Mouse (Mus musculus) embryonic stem cell, embryonic (primary cell): ENCODE data around the gene Cacna1c.

Source experiments
- CTCF ChIA-PET, 4 experiments: fragments of 300-600 bp in 2 of 4; fragments of 350-600 bp in 2 of 4; sonication (Branson Sonifier 250); formaldehyde crosslinking; loops; one replicate each; lab custom pipeline; 2022; ENCODE audit warnings: inconsistent platforms in 2 of 4; lab: Charles Lee
- POLR2A ChIA-PET, 4 experiments: fragments of 300-600 bp in 2 of 4; fragments of 350-600 bp in 2 of 4; sonication (Branson Sonifier 250); formaldehyde crosslinking; loops; one replicate each; lab custom pipeline; 2022; ENCODE audit warnings: antibody characterized with exemption in 4 of 4, inconsistent platforms in 1 of 4; lab: Charles Lee

Gene Cacna1c

DNA sequence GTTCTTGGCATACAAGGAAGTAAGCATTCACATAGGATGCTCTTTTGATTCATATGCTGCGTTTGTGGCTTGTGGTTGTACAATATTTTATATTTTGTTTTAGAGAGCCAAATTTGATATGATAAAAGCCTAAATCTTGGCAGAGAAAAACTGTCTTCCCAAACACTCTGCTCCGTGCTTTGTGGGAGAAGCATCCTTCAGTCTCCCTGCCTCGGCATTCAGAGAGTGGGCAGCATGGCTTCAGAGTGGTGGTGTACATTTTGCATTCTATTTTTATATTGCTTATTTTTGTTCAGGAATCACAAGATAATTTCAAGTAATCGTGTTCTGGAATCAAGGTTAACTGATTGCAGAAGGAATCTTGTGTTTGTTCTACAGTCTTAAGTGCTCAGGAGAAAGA is 4.7 kb downstream of the Cacna1c start:
- ChIA-PET CTCF (no interaction called here), POLR2A (interaction anchor here in 1 of 4 experiments (1.0 kb wide), 1 partner anchor 8 kb away, joined by 3 read pairs; no protein-coding TSS in a partner anchor)

DNA sequence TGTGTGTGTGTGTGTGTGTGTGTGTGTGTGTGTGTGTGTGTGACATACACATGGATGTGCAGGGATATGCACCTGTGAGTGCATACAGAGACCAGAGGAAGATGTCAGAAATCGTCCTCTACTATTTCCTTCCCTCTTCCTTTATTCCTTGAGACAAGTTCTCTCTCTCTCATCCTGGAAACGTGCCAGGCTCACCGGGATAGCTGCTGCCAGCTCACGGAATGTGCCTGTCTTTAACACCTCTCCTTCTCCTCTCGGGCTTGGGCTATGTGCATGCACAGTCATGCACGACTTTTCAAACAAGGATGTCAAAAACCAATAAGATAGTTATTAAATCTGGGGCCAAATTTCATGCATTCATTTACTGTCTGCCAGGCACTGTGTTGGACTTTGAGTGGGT is 8.6 kb downstream of the Cacna1c start:
- POLR2A ChIA-PET = interaction anchor here in 1 of 4 experiments (1.9 kb wide), 1 partner anchor 9 kb away, joined by 4 read pairs; the partner anchor contains the start of gene Cacna1c
- CTCF ChIA-PET = interaction anchor here in 1 of 4 experiments (1.5 kb wide), 1 partner anchor 540 kb away, joined by 4 read pairs; no protein-coding TSS in a partner anchor

DNA sequence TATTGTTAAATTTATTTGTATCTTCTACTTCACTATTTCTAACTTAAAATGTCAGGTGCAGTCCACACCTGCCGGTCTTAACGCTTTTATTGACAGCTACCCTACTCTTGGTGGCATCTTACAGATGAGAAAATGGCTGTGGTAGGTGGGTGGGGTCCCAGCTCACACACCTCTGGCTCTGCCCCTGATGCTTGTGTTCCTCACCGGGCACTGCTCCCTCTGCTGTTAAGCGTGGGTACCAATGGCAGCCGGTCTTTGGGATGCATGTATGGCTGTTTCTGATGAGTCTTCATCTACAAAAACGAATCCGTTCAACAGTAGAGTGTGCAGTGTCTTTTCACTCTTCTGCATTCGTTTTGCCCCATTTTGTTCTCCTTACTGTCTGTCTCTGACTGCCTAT is 9.6 kb downstream of the Cacna1c start:
- ChIA-PET CTCF (interaction anchor here in 3 of 4 experiments (0.6 to 1.7 kb wide), 4 partner anchors 11 to 1105 kb away, joined by 3 to 9 read pairs (median 4); partner anchors contain the start of gene Dcp1b (in 1 of the 3)), POLR2A (interaction anchor here in 1 of 4 experiments (0.7 to 1.9 kb wide), 2 partner anchors 10 to 714 kb away, joined by 3 to 4 read pairs; partner anchors contain the start of gene Cacna1c)

DNA sequence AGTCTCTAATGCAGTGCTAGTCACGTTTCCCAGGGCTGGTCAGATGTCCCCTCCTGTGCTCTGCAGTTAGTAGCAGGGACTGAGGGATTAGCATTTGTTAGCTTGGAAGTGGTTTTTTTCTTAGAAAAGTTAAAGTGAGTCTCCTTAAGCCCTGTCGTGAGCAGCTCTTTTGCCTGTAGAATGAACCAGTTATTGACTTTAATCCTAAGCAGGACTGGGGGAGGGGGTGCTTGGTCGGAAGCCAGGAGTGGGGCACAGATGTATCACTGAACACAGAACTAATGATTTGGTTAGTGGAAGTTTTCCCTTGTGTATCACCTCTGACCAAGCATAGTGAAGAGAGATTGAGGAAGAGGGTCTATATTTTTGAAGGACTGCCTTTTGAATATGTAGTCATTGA is 12.4 kb downstream of the Cacna1c start:
- CTCF ChIA-PET = no interaction called here
- POLR2A ChIA-PET = interaction anchor here in 1 of 4 experiments (0.8 to 2.5 kb wide), 4 partner anchors 9 to 15 kb away, joined by 3 to 9 read pairs (median 4); partner anchors contain the start of genes Cacna1c and Dcp1b

DNA sequence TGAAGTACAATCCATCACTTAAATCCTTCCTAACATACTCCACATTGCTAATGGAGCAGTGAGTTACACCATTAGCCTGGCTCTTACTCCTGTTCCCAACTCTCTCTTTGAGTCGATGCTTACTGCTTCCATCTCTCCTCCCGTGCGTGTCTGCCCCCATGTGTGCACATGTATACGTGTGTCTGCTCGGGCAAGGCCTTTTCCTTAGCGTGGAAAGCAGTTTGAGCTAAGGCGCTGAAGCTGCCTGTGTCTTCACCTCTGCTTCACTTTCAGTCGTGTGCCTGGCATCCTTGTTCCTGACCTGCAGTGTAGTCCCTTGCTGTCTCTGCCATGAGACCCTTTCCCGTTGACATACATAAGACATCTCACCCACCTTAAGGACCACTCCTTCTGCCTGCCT is 14.0 kb downstream of the Cacna1c start:
- ChIA-PET CTCF (no interaction called here), POLR2A (interaction anchor here in 1 of 4 experiments (2.5 kb wide), 1 partner anchor 11 kb away, joined by 9 read pairs; no protein-coding TSS in a partner anchor)

DNA sequence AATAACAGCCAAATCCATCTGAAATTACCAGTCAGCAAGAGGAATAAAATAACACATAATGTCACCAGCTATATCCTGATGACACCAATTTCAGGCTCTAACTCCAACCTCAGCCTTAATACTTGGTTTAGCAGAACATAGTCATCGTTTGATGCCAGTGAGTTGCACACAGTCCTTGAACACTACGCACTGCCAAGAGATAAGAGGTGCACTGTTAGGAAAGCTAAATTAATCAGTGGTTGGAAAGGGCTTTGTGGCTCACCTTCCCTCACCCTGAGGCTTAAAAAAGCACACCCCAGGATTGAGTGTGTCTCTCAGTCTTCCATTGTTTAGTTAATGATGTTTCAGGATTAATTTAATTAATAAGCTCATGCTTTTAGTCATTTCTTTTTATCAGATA is 16.0 kb downstream of the Cacna1c start:
- POLR2A ChIA-PET = interaction anchor here in 1 of 4 experiments (1.4 kb wide), 2 partner anchors 16 to 38 kb away, joined by 4 to 5 read pairs; partner anchors contain the start of gene Cacna1c
- CTCF ChIA-PET = interaction anchor here in 1 of 4 experiments (0.6 kb wide), 1 partner anchor 11 kb away, joined by 3 read pairs; no protein-coding TSS in a partner anchor

DNA sequence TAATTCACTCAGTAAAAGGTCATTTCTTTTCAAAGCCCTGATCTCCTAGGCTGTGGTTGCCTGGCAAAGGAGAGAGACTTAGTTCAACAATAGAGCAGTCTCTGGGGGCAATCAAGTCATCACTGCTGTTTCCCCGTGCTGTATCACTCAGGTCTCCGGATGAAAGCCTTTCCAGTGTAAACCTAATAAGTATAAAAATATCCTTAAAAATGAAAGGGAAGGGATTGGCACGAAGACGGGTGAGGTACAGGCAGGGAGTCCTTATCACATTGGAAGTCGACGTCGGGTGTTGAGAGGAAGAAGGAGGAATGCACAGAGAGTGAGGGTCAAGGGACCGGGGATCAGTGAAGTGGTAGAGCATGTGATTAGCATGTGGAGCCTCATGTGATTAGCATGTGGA is 19.1 kb downstream of the Cacna1c start:
- CTCF ChIA-PET = no interaction called here
- POLR2A ChIA-PET = no interaction called here

DNA sequence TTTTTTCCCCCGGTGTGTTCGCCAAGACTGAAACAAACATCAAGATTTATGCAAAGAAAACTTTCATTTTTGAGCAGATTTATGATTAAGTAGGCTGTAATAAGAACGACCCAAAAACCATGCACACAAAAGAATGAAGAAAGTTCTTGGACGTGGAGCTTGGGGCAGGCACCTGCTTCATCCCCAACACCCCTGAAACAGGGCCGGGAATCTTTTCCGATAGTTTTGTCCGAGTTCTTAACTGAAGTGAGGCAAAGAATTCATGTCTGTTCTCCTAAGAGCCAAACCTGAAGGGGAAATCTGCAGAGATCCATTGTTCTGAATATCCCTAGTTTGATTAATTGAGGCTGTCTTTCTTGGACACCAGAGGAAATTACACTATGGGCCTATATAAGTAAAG is 20.1 kb downstream of the Cacna1c start:
- POLR2A ChIA-PET = interaction anchor here in 2 of 4 experiments (1.2 to 1.7 kb wide), 2 partner anchors 18 to 23 kb away, joined by 4 to 7 read pairs; no protein-coding TSS in a partner anchor
- CTCF ChIA-PET = interaction anchor here in 1 of 4 experiments (1.5 kb wide), 1 partner anchor 10 kb away, joined by 4 read pairs; no protein-coding TSS in a partner anchor

DNA sequence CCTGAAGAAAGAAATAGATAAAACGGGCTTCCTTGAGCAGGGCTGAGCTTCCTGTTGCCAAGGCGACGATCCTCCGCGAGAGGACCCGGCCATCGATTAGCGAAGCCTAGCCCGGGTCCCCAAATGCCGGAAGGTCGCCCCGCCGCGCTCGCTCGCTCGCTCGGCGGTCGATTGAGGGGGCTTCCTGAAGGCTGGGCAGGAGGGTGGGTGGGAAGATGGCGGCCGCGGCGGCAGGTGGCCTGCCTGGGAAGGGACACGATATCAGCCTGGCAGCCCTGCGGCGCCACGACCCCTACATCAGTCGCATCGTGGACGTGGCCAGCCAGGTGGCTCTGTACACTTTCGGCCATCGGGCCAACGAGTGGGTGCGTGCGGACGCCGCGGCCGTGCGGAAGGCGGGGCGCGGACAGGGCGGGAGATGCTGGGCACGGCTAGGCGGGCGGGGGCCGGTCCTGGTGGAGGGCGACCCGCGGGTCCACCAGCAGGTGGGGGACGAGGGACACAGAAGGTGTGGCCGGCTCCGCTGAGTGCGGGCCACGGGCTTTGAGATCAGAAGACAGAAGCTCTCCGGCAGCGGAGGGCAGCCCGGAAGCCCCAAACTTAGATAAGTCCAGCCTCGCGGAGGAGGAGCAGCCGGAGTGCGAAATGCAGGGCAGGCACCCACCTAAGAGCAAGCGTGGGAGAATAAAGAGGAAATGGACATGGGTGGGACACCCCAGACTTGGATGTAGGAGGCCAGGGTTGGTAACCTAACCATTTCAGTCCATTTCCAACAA is 21.0 kb downstream of the Cacna1c start, which contains the start of gene Dcp1b:
Gene Dcp1b (plus strand): TSS at position 176 of the 776 bp plus-strand sequence.
- ChIA-PET POLR2A (interaction anchor here (0.7 to 1.7 kb wide), 18 partner anchors 9 to 870 kb away, joined by 3 to 7 read pairs (median 3); no protein-coding TSS in a partner anchor), CTCF (interaction anchor here (0.5 to 1.5 kb wide), 8 partner anchors 11 to 581 kb away, joined by 3 to 5 read pairs (median 4); no protein-coding TSS in a partner anchor)

DNA sequence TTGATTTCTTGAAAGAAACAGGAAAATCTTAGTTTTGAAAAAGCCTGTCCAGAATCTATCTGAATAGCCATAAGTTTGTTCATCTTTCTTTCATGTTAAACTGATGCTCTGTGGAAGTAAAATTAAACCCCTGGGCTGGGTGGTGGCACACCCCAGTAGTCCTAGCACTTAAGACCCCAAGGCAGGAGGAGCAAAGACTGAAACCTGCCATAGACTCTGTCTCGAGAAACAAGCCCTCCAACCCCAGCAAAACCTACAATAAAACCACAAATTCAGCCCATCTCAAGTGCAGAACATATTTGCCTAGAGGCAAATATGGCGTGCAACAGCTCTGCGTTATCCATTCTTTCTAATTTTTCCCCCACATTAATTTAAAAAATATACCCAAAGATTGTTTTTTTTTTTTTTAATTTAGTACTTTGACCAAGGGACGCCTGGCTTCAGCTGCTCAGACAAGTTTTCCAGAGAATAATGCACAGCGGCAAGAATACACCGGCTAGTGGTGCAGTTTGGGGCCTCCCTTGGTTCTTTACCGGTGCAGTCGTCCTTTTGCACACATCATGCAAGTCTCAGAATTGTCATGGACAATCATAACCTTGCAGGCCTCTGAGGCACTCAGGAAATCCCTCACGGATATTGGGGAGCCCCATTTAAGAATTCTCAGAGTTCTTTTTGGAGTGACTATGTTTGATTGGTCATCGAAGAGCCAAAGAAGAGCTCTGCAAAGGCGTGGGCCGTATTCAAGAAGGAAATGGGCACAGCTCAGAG is 21.7 kb downstream of the Cacna1c start:
- ChIA-PET CTCF (interaction anchor here (0.5 to 1.5 kb wide), 8 partner anchors 11 to 581 kb away, joined by 3 to 5 read pairs (median 4); no protein-coding TSS in a partner anchor), POLR2A (interaction anchor here (0.7 to 1.7 kb wide), 20 partner anchors 9 to 869 kb away, joined by 3 to 7 read pairs (median 3); no protein-coding TSS in a partner anchor)

DNA sequence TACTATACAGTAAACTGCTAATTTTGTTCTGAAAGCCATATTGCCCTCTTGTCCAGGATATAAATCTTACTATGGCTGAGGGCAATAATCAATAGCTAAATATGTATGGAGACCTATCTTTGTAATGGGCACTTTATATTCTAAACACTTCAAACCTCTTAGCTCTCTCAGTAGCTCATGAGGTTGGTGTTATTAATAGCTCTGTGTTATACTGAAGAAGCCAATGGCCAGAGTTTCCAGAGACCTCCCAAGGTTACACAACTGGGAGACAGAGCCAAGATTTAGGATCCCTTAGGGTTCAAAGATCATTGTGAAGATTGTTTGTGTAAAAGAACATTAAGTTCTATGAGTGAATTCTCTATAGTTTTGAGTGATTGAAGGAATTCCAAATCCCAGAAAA is 30.5 kb downstream of the Cacna1c start:
- CTCF ChIA-PET = no interaction called here
- POLR2A ChIA-PET = interaction anchor here in 1 of 4 experiments (0.5 kb wide), 1 partner anchor 229 kb away, joined by 4 read pairs; no protein-coding TSS in a partner anchor

DNA sequence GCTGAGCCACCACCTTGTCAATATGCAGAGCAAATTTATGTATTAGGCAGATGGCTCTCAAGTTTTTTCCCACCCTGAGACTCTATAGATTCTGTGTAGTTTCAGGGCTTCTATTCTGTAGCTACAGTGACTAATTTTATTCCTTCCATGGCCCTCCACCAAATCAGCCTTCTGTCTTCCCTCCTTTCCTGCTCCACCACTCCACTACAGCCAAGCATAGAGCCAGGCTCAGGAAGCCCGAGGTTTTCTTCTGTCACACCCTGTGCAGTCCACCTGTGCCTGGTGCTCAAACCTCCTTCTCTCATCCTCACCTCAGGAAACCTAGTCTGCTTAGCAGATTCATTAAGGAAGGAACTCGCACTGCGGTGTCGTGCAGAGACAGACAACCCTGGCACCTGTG is 51.1 kb downstream of the Cacna1c start:
- ChIA-PET CTCF (no interaction called here), POLR2A (interaction anchor here in 1 of 4 experiments (1.4 kb wide), 1 partner anchor 203 kb away, joined by 3 read pairs; no protein-coding TSS in a partner anchor)

DNA sequence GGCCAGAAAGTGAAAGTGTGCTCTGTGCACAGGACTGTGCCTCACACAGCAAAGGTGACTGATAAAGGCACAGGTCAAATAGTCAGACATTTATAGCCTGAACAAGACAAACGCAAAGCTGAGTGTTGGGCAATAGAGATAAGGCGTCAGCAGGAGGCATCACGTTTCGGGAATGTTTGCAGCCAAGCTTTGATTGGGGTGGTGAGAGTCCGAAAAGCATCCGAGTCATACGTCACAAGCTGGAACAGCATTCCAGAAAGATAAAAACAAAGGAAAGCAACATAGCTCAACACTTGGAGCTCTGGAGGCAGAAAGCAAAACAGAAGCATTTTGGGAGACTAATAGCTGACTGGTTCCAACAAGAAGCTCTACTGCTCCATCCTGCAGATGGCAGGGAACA is 56.7 kb downstream of the Cacna1c start:
- ChIA-PET POLR2A (no interaction called here), CTCF (interaction anchor here in 2 of 4 experiments (0.6 to 0.8 kb wide), 2 partner anchors 187 to 305 kb away, joined by 4 to 5 read pairs; no protein-coding TSS in a partner anchor)

DNA sequence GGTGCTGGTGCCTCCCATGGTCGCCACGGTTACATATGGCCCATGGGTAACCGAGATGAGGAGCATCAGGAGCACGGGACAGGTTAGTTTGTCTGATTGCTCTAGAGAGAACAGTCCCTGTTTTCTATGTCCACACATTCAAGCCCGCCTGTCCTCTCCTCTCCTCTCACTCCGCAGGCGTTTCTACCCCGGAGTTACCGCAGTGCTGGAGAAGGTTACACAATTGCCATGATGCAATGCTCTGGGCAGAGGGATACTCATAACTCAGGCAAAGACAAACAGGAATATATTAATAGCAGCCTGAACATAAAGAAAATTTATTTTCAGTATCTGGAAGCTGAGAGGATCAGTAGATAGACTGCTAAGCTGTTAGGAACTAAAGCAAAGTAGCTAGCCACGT is 58.5 kb downstream of the Cacna1c start:
- CTCF ChIA-PET = no interaction called here
- POLR2A ChIA-PET = no interaction called here

DNA sequence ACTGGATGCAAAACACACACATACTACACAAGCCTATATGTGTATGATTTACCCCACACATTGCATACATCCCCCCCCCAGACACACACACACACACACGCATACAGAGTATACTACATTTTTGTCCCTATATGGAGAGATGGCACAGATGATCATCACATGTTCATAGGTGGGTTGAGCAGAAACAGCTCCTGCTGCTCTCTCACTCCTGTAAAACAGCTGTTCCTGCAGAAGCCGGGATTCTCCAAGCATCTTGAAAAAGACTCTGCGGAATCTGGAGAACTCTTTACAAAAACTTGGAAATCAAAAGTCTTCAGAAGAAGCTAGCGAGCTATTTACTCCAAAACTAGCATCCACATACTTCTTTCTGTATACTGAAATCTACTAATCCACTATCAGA is 63.4 kb downstream of the Cacna1c start:
- ChIA-PET CTCF (no interaction called here), POLR2A (interaction anchor here in 1 of 4 experiments (0.7 kb wide), 1 partner anchor 20 kb away, joined by 3 read pairs; no protein-coding TSS in a partner anchor)

DNA sequence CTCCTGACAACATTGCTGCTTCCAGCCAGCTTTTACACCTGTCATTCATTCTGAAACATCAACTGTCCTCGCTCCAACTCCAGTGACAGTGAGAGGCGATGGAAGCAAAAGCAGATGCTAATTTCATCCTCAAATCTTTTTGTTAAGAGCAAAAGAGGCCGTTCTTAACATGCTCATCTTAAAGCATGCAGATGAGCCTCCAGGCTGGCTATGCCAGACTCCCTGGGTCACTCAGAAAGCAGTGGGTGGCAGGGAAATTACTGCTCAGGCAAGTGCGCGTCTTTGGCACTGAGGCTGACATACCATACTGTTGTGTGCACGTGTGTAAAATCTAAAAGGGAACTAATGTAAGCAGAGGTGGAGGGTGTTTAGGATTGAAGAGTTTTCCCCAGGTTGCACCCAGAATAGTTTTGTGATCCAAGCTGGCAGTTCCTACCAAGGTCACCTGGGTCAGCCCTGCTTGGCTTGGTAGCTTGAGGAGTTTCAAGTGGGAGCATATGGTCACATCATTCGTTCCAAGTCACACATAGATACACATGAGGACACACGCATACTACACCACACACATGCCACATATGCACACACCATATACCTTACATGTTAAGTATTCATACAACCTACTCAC is 64.0 kb downstream of the Cacna1c start:
- ChIA-PET POLR2A (no interaction called here), CTCF (no interaction called here)

DNA sequence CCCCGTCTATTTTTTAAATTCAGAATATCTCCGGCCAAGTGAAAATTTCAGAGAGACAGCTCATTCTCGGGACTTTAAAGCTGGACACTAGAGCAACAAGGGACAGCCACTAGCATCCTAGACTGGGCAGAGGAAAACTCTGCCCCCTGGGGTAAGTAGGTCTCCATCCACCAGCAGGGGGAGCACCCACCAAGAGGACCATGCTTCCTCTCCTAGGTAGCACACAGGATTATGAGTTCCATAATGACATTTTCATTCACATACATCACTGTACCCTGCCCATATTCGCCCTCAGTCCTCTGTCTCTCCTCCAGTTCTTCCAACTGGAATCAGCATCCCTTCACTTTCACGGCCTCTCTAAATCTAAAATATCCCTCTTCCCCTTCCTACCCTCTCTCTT is 66.6 kb downstream of the Cacna1c start:
- ChIA-PET CTCF (interaction anchor here in 2 of 4 experiments (0.7 to 1.2 kb wide), 2 partner anchors 218 to 219 kb away, joined by 4 read pairs; no protein-coding TSS in a partner anchor), POLR2A (no interaction called here)

DNA sequence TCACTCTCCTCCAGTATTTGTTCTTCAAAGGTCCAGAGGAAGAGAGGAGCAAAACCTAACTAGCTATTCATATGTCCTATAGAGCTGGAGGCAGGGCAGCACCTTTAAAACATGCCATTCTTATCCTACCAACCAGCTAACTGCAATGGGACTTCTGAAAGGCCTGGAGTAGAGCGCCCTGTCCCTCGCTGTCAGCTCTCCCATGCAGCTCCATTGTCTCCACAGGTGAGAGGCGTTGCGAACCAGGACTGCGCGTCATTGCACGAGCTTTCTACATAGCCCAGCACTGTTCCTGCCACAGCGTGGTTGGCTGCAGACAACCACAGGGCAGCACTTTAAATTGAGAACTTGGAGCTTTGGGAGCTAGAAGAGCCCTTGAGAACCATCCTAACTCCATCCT is 67.7 kb downstream of the Cacna1c start:
- POLR2A ChIA-PET = interaction anchor here in 1 of 4 experiments (0.9 kb wide), 1 partner anchor 244 kb away, joined by 3 read pairs; no protein-coding TSS in a partner anchor
- CTCF ChIA-PET = no interaction called here
